Mouse (Mus musculus) thymus, postnatal 0 days (tissue): ENCODE results near the gene Arhgap10. TPM values are rescaled to one million over a fixed set of nuclear protein-coding genes. Genes with fewer than 3 reads are reported as not detected.

Source experiments
- DNase-seq: peaks from one replicate; pipeline ENCODE4 v3.0.0-alpha.2; 2015; ENCODE audit warnings: low spot score
- polyA plus RNA-seq: library from polyadenylated mRNA; unstranded; fragments of >200 nt; fragmentation: Nextera tagmentation; extraction: Ambion mirVana; gene quantifications from 2 replicates; pipeline ENCODE4 v1.2.1, GENCODE M21; 2015

Gene Arhgap10
- polyA plus RNA-seq, 1 experiment from 2014 or later: 16.5 TPM

GRCm38 (mm10) chr8:77518201-77519115 lies 705 bp upstream of the Arhgap10 start:
- no peak for DNase-seq

GRCm38 (mm10) chr8:77516845-77517244 lies 908 bp downstream of the Arhgap10 start:
- DNase-seq: no peak

GRCm38 (mm10) chr8:77515786-77516185 lies 2.0 kb downstream of the Arhgap10 start:
- no peak for DNase-seq

GRCm38 (mm10) chr8:77515201-77515600 lies 2.6 kb downstream of the Arhgap10 start:
- DNase-seq: no peak

GRCm38 (mm10) chr8:77511750-77512493 lies 5.8 kb downstream of the Arhgap10 start:
- DNase-seq: no peak

GRCm38 (mm10) chr8:77510426-77510825 lies 7.3 kb downstream of the Arhgap10 start:
- no peak for DNase-seq

- DNase-seq: no peak
These were observed 8.7 kb downstream of the Arhgap10 start for GRCm38 (mm10) chr8:77509044-77509443.

GRCm38 (mm10) chr8:77507510-77508035 lies 10.2 kb downstream of the Arhgap10 start:
- no peak for DNase-seq

- DNase-seq: no peak
These were observed 11.2 kb downstream of the Arhgap10 start for GRCm38 (mm10) chr8:77506539-77506938.

- no peak for DNase-seq
These were observed 15.2 kb downstream of the Arhgap10 start for GRCm38 (mm10) chr8:77502547-77502946.

GRCm38 (mm10) chr8:77501131-77501530 lies 16.6 kb downstream of the Arhgap10 start:
- no peak for DNase-seq

GRCm38 (mm10) chr8:77500264-77500663 lies 17.5 kb downstream of the Arhgap10 start:
- no peak for DNase-seq

- DNase-seq: no peak
These were observed 20.3 kb downstream of the Arhgap10 start for GRCm38 (mm10) chr8:77497442-77497841.

GRCm38 (mm10) chr8:77496253-77496652 lies 21.5 kb downstream of the Arhgap10 start:
- DNase-seq: no peak

- no peak for DNase-seq
These were observed 23.1 kb downstream of the Arhgap10 start for GRCm38 (mm10) chr8:77494376-77495328.

GRCm38 (mm10) chr8:77492356-77493058 lies 25.2 kb downstream of the Arhgap10 start:
- DNase-seq: no peak

- no peak for DNase-seq
These were observed 26.4 kb downstream of the Arhgap10 start for GRCm38 (mm10) chr8:77491231-77491923.

- DNase-seq: peak; percentile 48
These were observed 27.5 kb downstream of the Arhgap10 start for GRCm38 (mm10) chr8:77490095-77490781.

- no peak for DNase-seq
These were observed 28.5 kb downstream of the Arhgap10 start for GRCm38 (mm10) chr8:77489235-77489634.
